Comparison of ENCODE assay signal across 31 mouse cellular contexts in the genomic region with DNA sequence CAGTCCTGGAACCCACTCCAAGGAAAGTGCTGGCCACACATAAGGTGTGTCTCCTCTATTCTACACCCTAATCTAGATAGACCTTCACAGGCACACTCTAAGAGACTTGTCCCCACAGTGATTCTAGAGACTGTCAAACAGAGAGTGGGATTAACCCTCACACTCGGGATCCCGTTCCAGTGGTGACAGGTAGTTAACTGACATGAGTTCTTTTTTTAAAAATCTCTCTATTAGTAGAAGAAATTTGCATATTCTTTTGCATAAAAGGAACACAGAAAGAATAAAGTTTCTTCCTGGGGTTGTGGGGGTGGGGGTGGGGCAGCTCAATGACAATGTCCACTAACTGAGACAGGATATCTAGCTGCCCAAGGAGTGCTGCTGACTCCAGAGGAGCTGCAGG.
"Had no signal": no experiment of that assay in that cellular context is flagged by ENCODE, and none has a peak within 500 bp of the region (broad histone marks: within the 10 kb centered on the region; RNA-seq: fewer than 3 reads in every experiment).

No protein-coding gene starts in this region.

- H3K4me3 ChIP-seq: limb, embryonic 10.5 days; limb, embryonic 12.5 days; limb, embryonic 13.5 days; limb, embryonic 15.5 days; liver, embryonic 12.5 days; liver, embryonic 13.5 days; liver, embryonic 15.5 days; lung, embryonic 15.5 days; megakaryocyte, embryonic 14.5 days; midbrain, embryonic 10.5 days; midbrain, embryonic 12.5 days; midbrain, embryonic 13.5 days; midbrain, embryonic 15.5 days; myocyte; neural tube, embryonic 12.5 days had no signal

- H3K27ac ChIP-seq: limb, embryonic 10.5 days; limb, embryonic 12.5 days; limb, embryonic 13.5 days; limb, embryonic 15.5 days; liver, embryonic 12.5 days; liver, embryonic 13.5 days; liver, embryonic 14.5 days; liver, embryonic 15.5 days; lung, embryonic 15.5 days; macrophage; midbrain, embryonic 10.5 days; midbrain, embryonic 12.5 days; midbrain, embryonic 13.5 days; midbrain, embryonic 15.5 days; neural tube, embryonic 12.5 days had no signal

- H3K9ac ChIP-seq: limb, embryonic 12.5 days; limb, embryonic 13.5 days; limb, embryonic 15.5 days; liver, embryonic 12.5 days; liver, embryonic 13.5 days; liver, embryonic 14.5 days; liver, embryonic 15.5 days; liver, postnatal 0 days; lung, embryonic 14.5 days; lung, embryonic 15.5 days; midbrain, embryonic 12.5 days; midbrain, embryonic 13.5 days; midbrain, embryonic 15.5 days; neural tube, embryonic 12.5 days had no signal

- DNase-seq: left cerebral cortex, postnatal 4 days; liver; liver, embryonic 13.5 days; liver, postnatal 0 days; lung, adult 18-20 months; lung, adult 2 months; lung, embryonic 14.5 days; lung, postnatal 10 days; lung, postnatal 14 days; lung, postnatal 36 days; lung, postnatal 4 days; midbrain, embryonic 14.5 days had no signal

- H3K4me1 ChIP-seq: limb, embryonic 15.5 days; liver, embryonic 15.5 days; megakaryocyte, embryonic 14.5 days; midbrain, embryonic 15.5 days; neural tube, embryonic 12.5 days had no signal

- H3K9me3 ChIP-seq: limb, embryonic 10.5 days; limb, embryonic 12.5 days; limb, embryonic 13.5 days; limb, embryonic 15.5 days; liver, embryonic 12.5 days; liver, embryonic 13.5 days; liver, embryonic 15.5 days; lung, embryonic 15.5 days; midbrain, embryonic 10.5 days; midbrain, embryonic 12.5 days; midbrain, embryonic 13.5 days; midbrain, embryonic 15.5 days; neural tube, embryonic 12.5 days had no signal

- H3K27me3 ChIP-seq: limb, embryonic 12.5 days; limb, embryonic 13.5 days; limb, embryonic 15.5 days; liver, embryonic 13.5 days; liver, embryonic 15.5 days; lung, embryonic 15.5 days; midbrain, embryonic 12.5 days; midbrain, embryonic 13.5 days; midbrain, embryonic 15.5 days; neural tube, embryonic 12.5 days had no signal

- ATAC-seq: liver, embryonic 12.5 days; liver, postnatal 0 days; midbrain, embryonic 13.5 days; midbrain, embryonic 15.5 days; midbrain, embryonic 16.5 days had no signal

- H3K4me2 ChIP-seq: limb, embryonic 12.5 days; limb, embryonic 13.5 days; limb, embryonic 15.5 days; liver, embryonic 11.5 days; liver, embryonic 12.5 days; liver, embryonic 13.5 days; liver, embryonic 15.5 days; lung, embryonic 14.5 days; lung, embryonic 15.5 days; midbrain, embryonic 11.5 days; midbrain, embryonic 12.5 days; midbrain, embryonic 13.5 days; midbrain, embryonic 15.5 days; neural tube, embryonic 12.5 days had no signal

- H3K36me3 ChIP-seq: limb, embryonic 10.5 days; limb, embryonic 12.5 days; limb, embryonic 13.5 days; limb, embryonic 15.5 days; liver, embryonic 12.5 days; liver, embryonic 13.5 days; liver, embryonic 15.5 days; lung, embryonic 15.5 days; midbrain, embryonic 10.5 days; midbrain, embryonic 12.5 days; midbrain, embryonic 13.5 days; midbrain, embryonic 15.5 days; neural tube, embryonic 12.5 days had no signal
